Mouse (Mus musculus) ovary, postnatal 10 days (tissue): ENCODE results near the gene Crebl2.

Experiments
- DNase-seq: peaks from one replicate; pipeline ENCODE4 v3.0.0; 2022; ENCODE audit warnings: low spot score

Crebl2 gene

GRCm38 (mm10) chr6:134829786-134830700, at the start of gene Crebl2:
TSS of gene Crebl2 (plus strand) at chr6:134830154.
- peak; percentile 99 for DNase-seq

- no peak for DNase-seq
These were observed 48.5 kb upstream of the Crebl2 start for GRCm38 (mm10) chr6:134781494-134781913.

GRCm38 (mm10) chr6:134782900-134783299, 47.1 kb upstream of the Crebl2 start:
- DNase-seq, result no peak

- DNase-seq, result no peak
These were observed 43.5 kb upstream of the Crebl2 start for GRCm38 (mm10) chr6:134786426-134786825.

GRCm38 (mm10) chr6:134789100-134789499, 40.9 kb upstream of the Crebl2 start:
- no peak for DNase-seq

GRCm38 (mm10) chr6:134791251-134792118, 38.5 kb upstream of the Crebl2 start:
- no peak for DNase-seq

- DNase-seq, result peak; percentile 56
These were observed 37.6 kb upstream of the Crebl2 start, which contains the start of gene Dusp16 for GRCm38 (mm10) chr6:134792141-134793045. TSS of gene Dusp16 (minus strand) at chr6:134792625.

GRCm38 (mm10) chr6:134793046-134793806, 36.7 kb upstream of the Crebl2 start:
- no peak for DNase-seq

- DNase-seq, result peak; percentile 58
These were observed 35.9 kb upstream of the Crebl2 start for GRCm38 (mm10) chr6:134793911-134794520.

GRCm38 (mm10) chr6:134796297-134796696, 33.7 kb upstream of the Crebl2 start:
- no peak for DNase-seq

GRCm38 (mm10) chr6:134801483-134801882, 28.5 kb upstream of the Crebl2 start:
- DNase-seq, result no peak

GRCm38 (mm10) chr6:134802641-134803043, 27.3 kb upstream of the Crebl2 start:
- DNase-seq, result no peak

- no peak for DNase-seq
These were observed 25.1 kb upstream of the Crebl2 start for GRCm38 (mm10) chr6:134804736-134805277.

- DNase-seq, result no peak
These were observed 23.8 kb upstream of the Crebl2 start for GRCm38 (mm10) chr6:134806130-134806529.

GRCm38 (mm10) chr6:134807091-134807490, 22.9 kb upstream of the Crebl2 start:
- no peak for DNase-seq

GRCm38 (mm10) chr6:134807794-134808193, 22.2 kb upstream of the Crebl2 start:
- DNase-seq, result no peak

- DNase-seq, result no peak
These were observed 16.9 kb upstream of the Crebl2 start for GRCm38 (mm10) chr6:134813066-134813465.

GRCm38 (mm10) chr6:134817051-134817928, 12.7 kb upstream of the Crebl2 start:
- DNase-seq, result no peak

GRCm38 (mm10) chr6:134819741-134820140, 10.2 kb upstream of the Crebl2 start:
- DNase-seq, result no peak
